Mouse (Mus musculus) gonadal fat pad, adult 2 months (tissue): ENCODE data around the gene Ndrg2. TPM values are rescaled to one million over a fixed set of nuclear protein-coding genes. Genes with fewer than 3 reads are reported as not detected.

Source experiments
- DNase-seq: peaks from one replicate; pipeline ENCODE4 v3.0.0-alpha.2; 2012; ENCODE audit warnings: low read depth
- polyA plus RNA-seq: library from polyadenylated mRNA; depleted of rRNA; stranded (reverse); fragments of >200 nt; gene quantifications from 2 replicates; pipeline ENCODE4 v1.2.3, GENCODE M21; 2012

Ndrg2 gene
- polyA plus RNA-seq, 1 experiment = 178 TPM

- no peak for DNase-seq
These were observed 647 bp downstream of the Ndrg2 start for GRCm38 (mm10) chr14:51913062-51913959.

GRCm38 (mm10) chr14:51912391-51913061 lies 1.4 kb downstream of the Ndrg2 start:
- no peak for DNase-seq

GRCm38 (mm10) chr14:51911301-51911700 lies 2.7 kb downstream of the Ndrg2 start:
- no peak for DNase-seq

- no peak for DNase-seq
These were observed 7.9 kb downstream of the Ndrg2 start for GRCm38 (mm10) chr14:51906102-51906501.

- DNase-seq = no peak
These were observed 9.3 kb downstream of the Ndrg2 start for GRCm38 (mm10) chr14:51904706-51905105.

- DNase-seq = no peak
These were observed 10.2 kb downstream of the Ndrg2 start for GRCm38 (mm10) chr14:51903782-51904181.

- DNase-seq = no peak
These were observed 10.9 kb downstream of the Ndrg2 start for GRCm38 (mm10) chr14:51902806-51903710.

GRCm38 (mm10) chr14:51899351-51899750 lies 14.6 kb downstream of the Ndrg2 start:
- DNase-seq = no peak

GRCm38 (mm10) chr14:51896539-51897170 lies 17.3 kb downstream of the Ndrg2 start:
- DNase-seq = no peak

- no peak for DNase-seq
These were observed 17.9 kb downstream of the Ndrg2 start for GRCm38 (mm10) chr14:51896019-51896418.

- DNase-seq = no peak
These were observed 18.9 kb downstream of the Ndrg2 start for GRCm38 (mm10) chr14:51895071-51895470.

GRCm38 (mm10) chr14:51893809-51894208 lies 20.1 kb downstream of the Ndrg2 start:
- no peak for DNase-seq

- peak; percentile 88 for DNase-seq
These were observed 20.7 kb downstream of the Ndrg2 start for GRCm38 (mm10) chr14:51893094-51893794.

GRCm38 (mm10) chr14:51892191-51892939 lies 21.6 kb downstream of the Ndrg2 start, which contains the start of gene Slc39a2:
Gene Slc39a2 (plus strand): TSS chr14:51892889.
- DNase-seq = no peak

GRCm38 (mm10) chr14:51889833-51890232 lies 24.1 kb downstream of the Ndrg2 start:
- DNase-seq = no peak

- DNase-seq = no peak
These were observed 27.9 kb downstream of the Ndrg2 start for GRCm38 (mm10) chr14:51886051-51886450.

GRCm38 (mm10) chr14:51884598-51885331 lies 29.2 kb downstream of the Ndrg2 start, which contains the start of gene Mettl17:
Gene Mettl17 (plus strand): TSS chr14:51884842.
- peak; percentile 85 for DNase-seq

- DNase-seq = no peak
These were observed 29.9 kb downstream of the Ndrg2 start for GRCm38 (mm10) chr14:51884031-51884544.

- DNase-seq = no peak
These were observed 30.4 kb downstream of the Ndrg2 start for GRCm38 (mm10) chr14:51883527-51884030.
